Mouse (Mus musculus): ENCODE data around the gene Kalrn.

The Kalrn gene

DNA sequence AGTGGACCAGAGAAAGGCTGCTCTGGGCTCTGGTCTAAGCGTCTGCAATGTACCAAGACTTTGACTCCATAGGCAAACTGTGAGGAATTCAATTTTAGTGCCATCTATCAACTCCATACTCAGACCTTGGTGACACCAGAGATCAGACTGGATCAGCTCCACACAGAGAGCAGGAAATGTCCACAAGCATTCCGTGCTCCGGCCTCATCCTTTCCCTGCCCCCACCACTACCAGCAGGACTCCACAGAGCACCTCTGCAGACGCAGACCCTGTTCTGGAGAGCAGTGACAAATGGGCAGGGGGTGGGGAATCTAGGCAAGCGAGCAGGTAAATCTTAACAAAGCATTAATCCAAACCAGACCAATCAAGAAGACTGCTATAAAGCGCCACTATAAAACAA lies 15.4 kb downstream of the Kalrn start:
- DNase-seq (ENCODE audit: low read depth, low spot score) = no peak

- no peak for DNase-seq (ENCODE audit: low read depth, low spot score)
These were observed 20.6 kb downstream of the Kalrn start for GRCm38 (mm10) chr16:34552731-34553130.

DNA sequence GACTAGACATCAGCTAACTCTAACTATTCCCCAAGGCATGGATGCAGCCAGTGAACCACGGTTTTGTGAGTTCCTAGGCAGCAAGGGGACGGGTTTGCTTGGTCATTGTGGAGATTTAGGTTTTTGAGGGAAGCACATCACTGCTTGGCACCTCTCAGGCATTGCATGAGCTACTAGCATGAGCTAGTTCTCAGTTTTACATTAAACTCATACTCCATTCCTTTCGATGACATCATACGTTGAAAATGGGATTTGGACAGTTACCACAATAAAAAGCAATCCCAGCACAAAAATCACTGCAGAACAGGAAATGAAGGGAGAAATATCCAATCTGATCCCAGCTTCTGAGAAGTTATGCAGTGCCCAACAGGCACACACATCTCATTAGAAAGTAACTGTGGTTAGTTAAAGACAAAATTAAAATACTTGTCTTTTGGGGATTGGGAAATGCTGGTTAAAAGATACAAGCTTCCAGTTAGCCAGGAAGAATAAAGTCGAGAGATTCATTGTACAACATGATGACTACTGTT lies 23.8 kb downstream of the Kalrn start:
- DNase-seq (ENCODE audit: low read depth, low spot score) = no peak

DNA sequence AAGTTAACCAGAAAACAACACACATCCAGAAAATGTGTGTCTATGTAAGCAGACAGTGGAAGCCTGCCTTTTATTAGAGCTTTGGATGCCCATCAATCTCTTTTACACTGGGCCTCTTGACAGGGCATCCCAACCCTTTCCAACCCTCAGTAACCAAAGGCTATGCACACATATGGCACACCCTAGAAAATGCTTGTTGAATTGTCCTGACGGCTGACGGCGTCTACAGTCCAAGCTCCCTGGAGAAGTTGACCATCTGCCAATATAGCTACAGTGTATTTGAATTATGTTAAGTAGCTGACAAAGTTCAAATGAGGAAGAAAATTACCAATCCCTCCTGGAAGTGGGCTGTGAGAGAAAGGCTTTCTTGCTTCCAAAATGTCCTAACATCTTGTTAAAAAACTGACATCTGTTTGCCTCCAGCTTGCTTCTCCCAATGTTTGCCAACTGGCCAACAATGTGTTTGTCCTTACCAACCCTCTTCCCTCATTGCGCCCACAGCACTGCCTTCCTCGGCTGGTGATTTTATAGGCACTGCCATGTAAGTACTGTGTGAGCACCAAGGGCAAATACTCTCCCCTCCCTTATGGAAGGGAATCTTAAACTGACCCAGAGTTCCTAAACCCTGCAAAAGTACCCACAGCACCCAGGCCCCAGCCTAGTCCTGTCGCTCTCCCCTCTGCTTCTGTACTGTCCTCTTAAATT lies 26.4 kb downstream of the Kalrn start:
- no peak for DNase-seq (ENCODE audit: low read depth, low spot score)

- DNase-seq (ENCODE audit: low read depth, low spot score) = no peak
These were observed 29.6 kb downstream of the Kalrn start for GRCm38 (mm10) chr16:34543754-34544153.

GRCm38 (mm10) chr16:34542341-34542740 lies 31.0 kb downstream of the Kalrn start:
- DNase-seq (ENCODE audit: low read depth, low spot score) = no peak

DNA sequence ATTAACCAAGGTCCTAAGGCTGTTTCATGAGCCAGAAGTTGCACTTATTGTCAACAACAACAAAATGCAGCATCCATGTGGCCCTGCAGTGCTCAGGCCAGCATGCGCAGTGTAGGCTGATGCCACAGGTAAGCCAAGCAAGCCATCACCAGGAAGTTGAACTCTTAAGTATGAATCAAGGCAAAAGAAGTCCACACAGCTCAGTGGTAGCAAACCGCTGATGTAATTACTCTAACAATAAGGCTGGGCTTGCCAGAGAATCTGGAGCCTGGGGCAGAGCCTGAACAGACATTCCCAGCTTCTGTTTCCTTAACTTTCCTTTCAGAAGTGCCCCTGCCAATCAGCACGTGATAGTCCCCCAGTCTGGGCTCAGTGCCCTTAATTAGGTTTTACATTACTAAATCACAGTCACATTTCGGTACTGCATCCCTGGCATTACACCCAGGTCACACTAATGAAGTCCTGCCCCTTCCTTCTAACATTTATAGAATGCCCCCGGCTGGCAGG lies 34.6 kb downstream of the Kalrn start:
- DNase-seq (ENCODE audit: low read depth, low spot score) = no peak

- DNase-seq (ENCODE audit: low read depth, low spot score) = no peak
These were observed 37.0 kb downstream of the Kalrn start for GRCm38 (mm10) chr16:34536300-34536699.

- peak; percentile 40 for DNase-seq (ENCODE audit: low read depth, low spot score)
These were observed 38.2 kb downstream of the Kalrn start for GRCm38 (mm10) chr16:34535135-34535534.

DNA sequence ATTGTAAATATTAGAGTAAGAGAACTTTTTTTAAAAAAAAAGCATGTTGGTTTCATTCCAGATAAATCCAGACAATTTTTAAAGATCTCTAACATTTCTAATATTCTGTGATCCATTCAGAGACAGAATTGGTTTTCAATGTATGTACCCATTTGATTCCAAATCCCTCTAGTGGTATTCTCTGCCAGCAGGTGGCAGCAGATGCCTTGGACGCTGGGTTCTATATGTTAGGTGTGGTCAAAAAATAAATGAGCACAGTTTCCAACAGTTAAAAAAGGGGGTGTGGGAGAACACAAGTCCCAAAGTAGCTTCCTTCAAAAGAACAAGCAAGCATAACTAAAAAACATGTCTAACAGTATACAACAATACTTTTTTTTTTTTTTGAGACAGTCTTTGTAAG lies 41.8 kb downstream of the Kalrn start:
- DNase-seq (ENCODE audit: low read depth, low spot score) = peak; percentile 48

GRCm38 (mm10) chr16:34530029-34530428 lies 43.3 kb downstream of the Kalrn start:
- no peak for DNase-seq (ENCODE audit: low read depth, low spot score)

- DNase-seq (ENCODE audit: low read depth, low spot score) = no peak
These were observed 44.9 kb downstream of the Kalrn start for GRCm38 (mm10) chr16:34528234-34528983.

DNA sequence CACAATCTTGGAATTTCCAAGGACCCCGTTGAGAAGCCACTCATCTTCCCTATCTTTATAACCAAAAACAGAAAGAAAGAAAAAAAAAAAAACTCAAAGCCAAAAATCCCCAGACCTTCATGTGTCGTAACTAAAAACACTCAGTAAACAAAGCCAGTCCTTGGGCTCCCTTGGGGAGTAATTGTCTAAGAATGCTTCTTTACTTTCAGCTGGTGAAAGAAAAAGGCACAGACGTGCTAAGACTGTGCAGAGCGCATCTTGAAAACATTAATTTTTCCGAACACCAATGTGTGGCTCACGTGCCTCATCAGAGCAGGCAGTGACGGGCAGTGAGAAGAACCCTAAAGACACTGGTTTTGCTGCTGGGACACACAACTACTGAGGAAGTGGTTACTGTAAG lies 47.0 kb downstream of the Kalrn start:
- DNase-seq (ENCODE audit: low read depth, low spot score) = no peak

- DNase-seq (ENCODE audit: low read depth, low spot score) = no peak
These were observed 47.5 kb downstream of the Kalrn start for GRCm38 (mm10) chr16:34525866-34526265.

DNA sequence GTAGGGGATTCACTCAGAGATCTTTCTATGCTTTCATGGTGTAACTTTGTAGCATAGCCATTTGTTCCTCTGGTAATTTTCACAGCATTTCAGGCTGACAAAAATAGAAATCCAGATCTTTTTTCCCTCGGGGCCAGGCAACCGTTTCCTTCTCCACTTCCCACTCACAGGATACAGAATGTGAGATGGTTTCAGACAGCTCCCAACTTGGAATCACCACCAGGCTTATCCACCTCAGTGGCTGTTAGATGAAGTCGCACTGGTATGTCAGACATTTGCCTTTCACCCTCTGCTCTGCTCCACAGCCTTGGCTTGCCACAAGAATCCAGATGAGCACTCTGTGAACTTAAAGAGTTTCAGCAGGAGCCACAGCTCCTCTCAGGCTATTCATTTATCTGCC lies 48.1 kb downstream of the Kalrn start:
- no peak for DNase-seq (ENCODE audit: low read depth, low spot score)

DNA sequence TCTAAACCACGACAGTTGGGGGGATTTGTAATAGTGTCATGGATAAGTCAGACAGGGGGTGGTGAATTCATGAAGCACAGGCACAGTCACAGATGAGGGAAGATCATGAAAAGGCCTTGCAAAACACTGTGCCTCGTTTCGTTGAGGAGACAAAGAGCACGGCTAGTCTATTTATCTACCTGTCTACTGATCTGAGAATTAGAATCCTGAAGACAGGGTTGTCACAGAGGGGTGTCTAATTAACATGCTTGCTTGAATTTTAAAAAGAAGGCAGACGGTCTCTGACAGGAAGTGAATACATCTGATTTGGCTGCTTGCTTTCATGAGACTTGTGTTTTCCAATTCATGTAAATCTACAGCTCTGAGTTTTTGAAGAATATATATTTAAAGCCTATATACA lies 52.3 kb downstream of the Kalrn start:
- no peak for DNase-seq (ENCODE audit: low read depth, low spot score)

DNA sequence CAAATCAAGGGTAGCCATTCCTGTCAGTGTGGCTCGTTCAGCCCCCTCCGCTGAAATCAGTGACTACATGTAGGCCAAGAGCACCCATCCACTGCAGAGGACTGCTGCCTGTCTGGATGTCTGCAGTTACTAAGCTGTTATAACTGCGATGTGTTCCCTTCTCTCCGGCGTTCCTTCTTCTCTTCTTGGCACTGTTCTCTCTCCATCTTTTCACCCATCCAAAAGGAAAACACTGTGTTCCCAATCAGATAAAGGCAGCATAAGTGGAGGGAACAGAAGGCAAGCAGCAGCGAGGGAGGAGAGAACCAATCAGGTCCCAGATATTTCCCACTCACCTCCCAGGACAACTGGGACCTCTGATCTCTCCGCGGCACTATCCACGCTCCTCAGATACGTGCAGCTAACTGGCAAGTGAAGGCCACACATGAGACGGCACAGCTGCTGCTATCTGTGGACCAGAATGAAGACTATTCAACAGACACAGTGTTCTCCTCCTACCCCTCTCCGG lies 56.4 kb downstream of the Kalrn start:
- DNase-seq (ENCODE audit: low read depth, low spot score) = no peak

DNA sequence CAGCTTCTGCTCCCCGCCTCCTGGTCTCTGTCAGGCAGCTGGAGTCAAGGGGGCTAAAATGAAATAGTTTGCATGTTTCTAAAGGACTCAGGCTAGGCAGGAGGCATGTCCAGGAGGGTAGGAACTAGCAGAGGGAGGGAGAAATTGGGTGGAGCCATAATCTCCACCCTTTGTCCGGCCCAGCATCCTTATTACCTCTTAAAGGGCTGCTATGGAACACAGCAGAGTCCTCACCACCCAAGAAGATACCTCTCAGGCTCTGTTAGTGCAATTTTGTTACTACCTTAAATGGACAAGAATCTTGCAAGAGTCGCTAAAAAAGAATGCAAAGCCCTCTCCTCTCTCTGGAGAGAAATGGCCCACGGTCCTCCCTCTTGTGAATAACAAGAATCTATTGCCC lies 57.8 kb downstream of the Kalrn start:
- no peak for DNase-seq (ENCODE audit: low read depth, low spot score)

DNA sequence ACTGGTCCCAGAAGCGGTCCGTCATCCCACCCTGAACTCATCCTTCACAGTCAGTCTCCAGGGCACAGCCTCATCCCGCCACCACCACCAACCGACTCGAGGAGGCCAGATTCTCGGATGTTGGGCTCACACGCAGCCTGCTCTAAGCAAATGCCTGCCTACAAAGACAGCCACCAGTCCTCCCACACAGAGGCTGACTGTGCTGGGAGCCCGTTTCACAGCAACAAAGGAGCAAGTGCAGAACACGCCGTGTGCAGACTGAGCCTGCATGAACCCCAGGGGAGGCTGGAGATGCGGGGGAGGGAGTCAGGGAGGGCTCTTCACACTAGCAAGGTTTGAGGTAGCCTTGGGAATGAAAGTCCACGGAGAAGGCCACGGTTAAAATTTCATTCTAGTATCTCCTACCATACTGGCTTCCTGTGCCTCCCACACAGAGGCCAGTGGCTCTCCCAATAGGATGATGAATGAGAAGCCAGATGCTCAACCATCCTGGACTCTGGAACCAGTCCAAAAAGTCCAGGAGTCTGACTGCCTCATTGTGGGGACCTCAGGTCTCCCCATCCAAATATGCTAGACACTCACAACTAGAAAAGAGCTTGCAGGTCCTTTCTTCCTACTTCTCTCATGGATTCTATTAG lies 59.3 kb downstream of the Kalrn start:
- no peak for DNase-seq (ENCODE audit: low read depth, low spot score)

- DNase-seq (ENCODE audit: low read depth, low spot score) = no peak
These were observed 61.0 kb downstream of the Kalrn start for GRCm38 (mm10) chr16:34512326-34512725.

DNA sequence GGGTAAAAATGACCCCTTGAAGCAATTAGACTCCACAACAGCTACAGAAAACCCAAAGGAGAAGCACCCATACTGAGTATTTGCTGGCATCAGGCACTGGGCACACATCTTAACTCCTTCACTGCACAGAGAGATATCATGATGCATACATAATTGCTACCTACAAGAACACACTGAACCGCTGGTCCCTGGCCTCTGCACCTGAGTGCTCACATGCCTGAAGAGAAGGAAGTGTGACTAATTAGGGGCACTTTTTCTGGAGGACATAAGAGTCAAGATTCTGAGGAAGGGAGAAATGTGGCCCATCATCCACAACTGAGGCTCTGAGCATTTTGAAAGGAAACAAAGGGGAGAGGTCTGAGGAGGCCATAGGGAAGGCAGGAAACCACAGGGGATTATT lies 65.2 kb downstream of the Kalrn start:
- DNase-seq (ENCODE audit: low read depth, low spot score) = no peak

DNA sequence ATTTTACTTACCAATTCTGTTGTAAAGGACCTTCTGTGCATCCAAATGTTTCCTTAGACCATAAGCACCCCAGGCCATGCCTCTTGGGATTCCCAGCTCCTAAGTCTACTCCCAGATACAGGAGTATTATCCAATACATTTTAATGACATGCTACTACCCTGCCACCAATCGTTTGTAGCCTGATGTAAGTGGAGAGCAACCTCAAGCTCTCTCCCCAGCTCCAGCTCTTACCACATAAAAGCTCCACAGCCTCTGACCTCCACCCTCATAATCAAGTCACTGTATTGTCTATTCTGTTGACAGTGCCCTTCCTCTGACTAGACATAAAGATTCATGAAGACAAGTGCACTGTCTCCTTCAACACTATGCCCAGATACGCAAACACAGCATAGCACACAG lies 67.3 kb downstream of the Kalrn start:
- DNase-seq (ENCODE audit: low read depth, low spot score) = no peak

Measured in A20 (cell line).